8 mouse cellular contexts compared by ENCODE assay signal in the genomic region with DNA sequence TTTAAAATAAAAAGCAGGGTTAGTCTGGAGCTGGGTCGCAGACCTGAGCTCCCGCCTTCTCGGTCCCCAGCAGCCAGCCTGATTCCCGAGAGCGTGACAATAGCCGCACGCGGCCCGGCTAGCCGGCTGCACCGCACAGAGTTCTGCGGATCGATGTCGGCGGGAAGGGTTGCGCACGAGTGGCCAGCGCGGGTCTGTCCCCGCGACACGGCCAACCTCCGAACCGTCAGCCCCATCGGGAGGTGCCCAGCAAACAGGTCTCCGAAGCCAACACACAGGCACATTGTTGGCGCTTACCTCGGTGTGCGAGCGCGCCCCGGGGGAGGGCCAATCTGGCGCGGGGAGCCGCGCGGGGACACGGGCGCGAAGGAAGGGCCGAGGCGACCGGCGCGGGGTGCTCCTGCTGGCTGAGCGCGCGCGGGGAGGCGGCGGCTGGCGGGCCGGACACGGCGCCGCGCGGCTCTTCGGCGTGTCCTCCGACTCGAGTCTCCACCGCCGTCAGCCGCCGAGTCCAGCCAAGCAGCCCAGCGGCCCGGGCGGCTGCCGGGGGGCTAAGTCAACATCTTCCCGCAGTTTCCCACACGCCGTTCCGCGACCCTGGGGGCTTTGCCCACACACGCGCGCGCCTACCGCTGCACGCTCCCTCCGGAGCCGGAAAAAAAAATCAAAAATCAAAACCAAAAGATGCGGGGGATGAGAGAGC. TPM values are rescaled to one million over a fixed set of nuclear protein-coding genes. Genes with fewer than 3 reads are reported as not detected.
A peak's percentile ranks its signal among the peaks of the same experiment; 100 is the strongest.
DNase-seq lines count a peak whose midpoint lies in the region; ATAC-seq lines count a peak whose summit lies in the region.

No protein-coding gene starts in this region.

- peak overlapping the region; percentile 100 for H3K27ac ChIP-seq in embryonic facial prominence, embryonic 12.5 days
- peak overlapping the region; percentile 100 for H3K27ac ChIP-seq in limb, embryonic 11.5 days (replicated peaks; ENCODE audit: low read depth, low read length)
- H3K27ac ChIP-seq in midbrain, embryonic 14.5 days (replicated peaks; ENCODE audit: low read depth, low read length): peak overlapping the region; percentile 99

- DNase-seq in heart, adult 11 months: peak; percentile 92
- DNase-seq in heart, adult 8-10 months (ENCODE audit: low spot score): no peak
- DNase-seq in Muller cell, postnatal 12 days (ENCODE audit: inconsistent ontology term): peak; percentile 68
- DNase-seq in heart, postnatal 14 days: peak; percentile 56 to 69
- peak; percentile 60 for DNase-seq in limb, embryonic 11.5 days (ENCODE audit: low spot score)
- DNase-seq in midbrain, embryonic 14.5 days: peak; percentile 74
- DNase-seq in urinary bladder, adult 2 months (ENCODE audit: low spot score): peak; percentile 39

- intact Hi-C loops in heart, postnatal 14 days (cut with DNase I): loop anchor here (5.0 kb wide), 7 partner anchors 91 to 1996 kb away; no protein-coding TSS in a partner anchor

- H3K4me1 ChIP-seq in embryonic facial prominence, embryonic 12.5 days: peaks cover 34% of the 10 kb centered on the region
- peaks cover 23% of the 10 kb centered on the region for H3K4me1 ChIP-seq in limb, embryonic 11.5 days (ENCODE audit: control insufficient read depth, insufficient read depth, low read length)
- H3K4me1 ChIP-seq in midbrain, embryonic 14.5 days (ENCODE audit: control insufficient read depth, insufficient read depth, low read length): peaks cover 23% of the 10 kb centered on the region

- WGBS in embryonic facial prominence, embryonic 12.5 days: under 1% methylated on average over 84 of the region's 84 CpGs
- under 1% methylated on average over 66 of the region's 84 CpGs for WGBS in limb, embryonic 11.5 days
- under 1% methylated on average over 84 of the region's 84 CpGs for WGBS in midbrain, embryonic 14.5 days

- H3K36me3 ChIP-seq in embryonic facial prominence, embryonic 12.5 days: no peaks in the 10 kb centered on the region
- no peaks in the 10 kb centered on the region for H3K36me3 ChIP-seq in limb, embryonic 11.5 days (ENCODE audit: control insufficient read depth, insufficient read depth, low read length)
- H3K36me3 ChIP-seq in midbrain, embryonic 14.5 days (ENCODE audit: control insufficient read depth, insufficient read depth, low read length): no peaks in the 10 kb centered on the region

- H3K4me2 ChIP-seq in embryonic facial prominence, embryonic 12.5 days (replicated peaks): peak overlapping the region; percentile 68
- H3K4me2 ChIP-seq in limb, embryonic 11.5 days (ENCODE audit: low read depth, severe bottlenecking): peak overlapping the region; percentile 78
- peak overlapping the region; percentile 78 for H3K4me2 ChIP-seq in midbrain, embryonic 14.5 days (ENCODE audit: low read length)

- no peaks in the 10 kb centered on the region for H3K9me3 ChIP-seq in embryonic facial prominence, embryonic 12.5 days
- no peaks in the 10 kb centered on the region for H3K9me3 ChIP-seq in limb, embryonic 11.5 days (ENCODE audit: control insufficient read depth, low read length)
- no peaks in the 10 kb centered on the region for H3K9me3 ChIP-seq in midbrain, embryonic 14.5 days (ENCODE audit: control insufficient read depth, low read length)

- peak overlapping the region; percentile 99 for H3K9ac ChIP-seq in embryonic facial prominence, embryonic 12.5 days
- H3K9ac ChIP-seq in limb, embryonic 11.5 days (ENCODE audit: low read length): peak overlapping the region; percentile 98
- H3K9ac ChIP-seq in midbrain, embryonic 14.5 days (replicated peaks; ENCODE audit: low read length): peak overlapping the region; percentile 98

- peak overlapping the region; percentile 91 for H3K4me3 ChIP-seq in embryonic facial prominence, embryonic 12.5 days
- H3K4me3 ChIP-seq in limb, embryonic 11.5 days (ENCODE audit: low read depth, low read length): peak overlapping the region; percentile 95
- H3K4me3 ChIP-seq in midbrain, embryonic 14.5 days (replicated peaks; ENCODE audit: low read depth, low read length): peak overlapping the region; percentile 98

- no peaks in the 10 kb centered on the region for H3K27me3 ChIP-seq in embryonic facial prominence, embryonic 12.5 days
- H3K27me3 ChIP-seq in limb, embryonic 11.5 days (ENCODE audit: control insufficient read depth, insufficient read depth, low read length): no peaks in the 10 kb centered on the region
- no peaks in the 10 kb centered on the region; the same call in 1 of the 2 replicates for H3K27me3 ChIP-seq in midbrain, embryonic 14.5 days (ENCODE audit: control insufficient read depth, insufficient read depth, low read length)

- ATAC-seq in embryonic facial prominence, embryonic 12.5 days (ENCODE audit: insufficient number of reproducible peaks, insufficient read depth, low FRiP score, low TSS enrichment): no peak
- no peak for ATAC-seq in limb, embryonic 11.5 days (ENCODE audit: insufficient number of reproducible peaks, low FRiP score, low TSS enrichment, low read depth)
- ATAC-seq in midbrain, embryonic 14.5 days (ENCODE audit: low FRiP score, low TSS enrichment): peak; percentile 4; the same call in 1 of the 2 replicates

RNA-seq across cellular contexts. Expression of gene Adgrl2, which starts 1.9 kb away (rescaled TPM):
- 10 to 100 TPM; 49.7 to 58.2 (median 51.3) TPM for total RNA-seq in heart, adult 8-10 months (2022)
- 134 and 141 TPM in 2 replicates for polyA plus RNA-seq in embryonic facial prominence, embryonic 12.5 days (2016; fragmentation: Nextera tagmentation; extraction: Ambion mirVana)
- total RNA-seq in heart, postnatal 14 days (2021): 10 to 100 TPM; 73.0 to 77.0 TPM
- polyA plus RNA-seq in limb, embryonic 11.5 days (2014; fragmentation: Nextera tagmentation; extraction: Ambion mirVana): 87.9 and 108 TPM in 2 replicates
- 142 and 160 TPM in 2 replicates for polyA plus RNA-seq in midbrain, embryonic 14.5 days (2014; fragmentation: Nextera tagmentation; extraction: Ambion mirVana)
- 49.9 and 63.4 TPM in 2 replicates for polyA plus RNA-seq in urinary bladder, adult 2 months (2012; rRNA removed)
